Mouse (Mus musculus): ENCODE measurements at regions not wholly inside any gene's neighbourhood (a gene's known extent, or its start where the extent isn't known, plus 50 kb on each side); places are given as distances from the start of the nearest gene placed in this dataset.
A peak's percentile ranks its signal among the peaks of the same experiment; 100 is the strongest.

- intact Hi-C loops (cut with DNase I): no loop called here
- DNase-seq: no peak
These were observed 2970.4 kb upstream of the 5930422O12Rik start for GRCm38 (mm10) chr8:30458136-30458535.

DNA sequence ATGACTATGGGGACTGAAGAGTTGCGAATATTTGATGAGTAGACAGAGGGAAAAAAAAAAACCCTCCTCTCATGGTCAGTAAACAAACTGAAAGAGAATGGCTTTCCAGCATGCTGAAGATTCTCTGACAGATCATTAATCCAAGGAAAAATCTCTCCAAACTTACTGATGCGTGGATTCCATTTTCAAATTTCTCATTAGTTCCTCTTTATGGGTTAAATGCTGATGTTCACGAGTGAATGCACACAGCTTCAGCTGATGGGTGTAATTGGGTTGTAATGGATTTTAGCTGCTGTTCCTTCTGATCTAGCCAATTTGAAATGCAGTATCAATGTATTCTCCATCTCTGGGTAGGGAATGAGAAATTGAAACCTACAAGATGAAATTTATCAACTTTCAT, 2945.6 kb upstream of the 5930422O12Rik start:
- intact Hi-C loops (cut with DNase I): no loop called here
- no peak for DNase-seq

DNA sequence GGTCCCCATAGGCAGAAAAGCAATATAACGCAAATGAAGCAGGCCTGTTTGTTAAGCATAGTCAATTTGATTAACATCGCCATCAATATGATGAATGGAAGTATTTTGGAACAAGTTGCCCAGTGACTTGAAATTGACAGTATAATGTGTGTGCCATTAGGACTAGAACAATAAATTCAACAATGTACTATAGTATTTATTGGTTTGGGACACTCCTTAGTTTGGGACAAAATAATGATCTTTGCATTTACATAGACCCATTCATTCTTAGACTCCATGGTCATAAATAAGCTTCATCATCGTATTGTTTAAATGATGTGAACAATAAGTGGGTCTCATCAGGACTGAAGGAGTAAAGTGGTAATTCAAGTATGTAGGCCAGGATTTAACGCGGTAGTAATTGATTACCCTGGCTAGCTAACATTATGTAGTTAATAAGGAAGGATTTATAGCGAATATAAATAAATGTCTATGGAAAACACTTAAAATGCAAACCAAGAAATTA, 2933.6 kb upstream of the 5930422O12Rik start:
- intact Hi-C loops (cut with DNase I): no loop called here
- DNase-seq: no peak

GRCm38 (mm10) chr8:30502164-30502563, 2926.3 kb upstream of the 5930422O12Rik start:
- DNase-seq: no peak
- intact Hi-C loops (cut with DNase I): no loop called here

- no peak for DNase-seq
These were observed 2917.2 kb upstream of the 5930422O12Rik start for GRCm38 (mm10) chr8:30511358-30511757.

DNA sequence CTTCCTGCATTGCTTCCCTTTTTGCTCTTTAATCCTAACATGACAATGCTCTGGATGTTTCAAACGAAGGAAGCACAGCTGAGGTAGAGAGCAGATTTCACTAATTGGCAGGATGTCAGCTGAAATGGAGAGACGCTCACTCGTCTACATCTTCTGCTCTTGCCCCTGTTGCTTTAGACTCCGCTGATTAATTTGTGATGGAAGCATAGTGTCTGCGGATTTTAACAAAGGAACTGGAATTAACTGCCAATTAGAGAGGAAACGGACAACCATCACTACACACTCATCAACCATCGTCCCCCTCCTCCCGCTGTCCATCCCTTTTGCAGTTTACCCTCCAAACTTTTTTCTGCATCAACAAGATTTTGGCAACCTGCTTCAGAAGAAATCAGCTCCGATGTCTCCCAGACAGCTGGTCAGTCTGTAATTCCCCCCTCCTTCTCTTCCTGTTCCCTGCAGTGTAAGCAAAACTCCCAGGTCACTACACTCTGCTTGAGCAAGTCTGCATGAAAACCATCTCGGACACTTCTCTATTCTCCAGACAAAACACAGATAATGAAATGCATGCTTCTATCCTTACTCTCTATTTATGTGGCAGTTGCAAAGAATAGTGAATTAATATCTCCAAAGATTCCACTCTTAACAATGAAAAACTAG, 2905.6 kb upstream of the 5930422O12Rik start:
- no peak for DNase-seq
- intact Hi-C loops (cut with DNase I): no loop called here

More at GRCm38 (mm10) chr8:30511358-30511757, 2917.2 kb upstream of the 5930422O12Rik start:
- intact Hi-C loops (cut with DNase I): no loop called here

DNA sequence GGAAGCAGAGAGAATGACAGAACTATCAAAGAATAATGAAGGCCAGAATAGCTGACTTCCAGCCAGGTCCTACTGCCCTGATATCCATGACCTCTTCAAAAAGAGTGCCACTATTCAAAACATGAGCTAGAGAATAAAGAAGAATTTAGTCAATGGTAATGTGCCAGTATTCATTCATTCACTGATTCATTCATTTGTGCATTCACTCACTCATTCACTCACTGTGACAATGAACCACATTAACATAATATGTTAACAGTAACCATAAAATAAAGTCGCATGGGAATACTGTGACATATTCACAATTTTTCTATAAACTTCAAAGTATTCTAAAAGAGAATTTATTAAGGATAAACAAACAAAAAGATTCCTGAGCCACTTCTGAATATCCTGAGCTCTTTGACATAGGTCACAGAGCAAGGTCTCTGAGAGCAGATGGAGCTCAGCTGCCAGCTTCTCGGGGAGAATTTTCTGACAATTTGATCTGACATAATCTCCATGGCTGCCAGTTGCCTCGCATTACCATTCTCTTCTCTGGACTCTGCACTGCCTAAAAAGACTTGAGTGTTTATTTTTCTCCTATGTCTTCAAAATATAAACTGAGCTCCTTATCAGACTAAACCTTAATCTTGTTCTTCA, 2895.5 kb upstream of the 5930422O12Rik start:
- DNase-seq: no peak
- intact Hi-C loops (cut with DNase I): no loop called here

DNA sequence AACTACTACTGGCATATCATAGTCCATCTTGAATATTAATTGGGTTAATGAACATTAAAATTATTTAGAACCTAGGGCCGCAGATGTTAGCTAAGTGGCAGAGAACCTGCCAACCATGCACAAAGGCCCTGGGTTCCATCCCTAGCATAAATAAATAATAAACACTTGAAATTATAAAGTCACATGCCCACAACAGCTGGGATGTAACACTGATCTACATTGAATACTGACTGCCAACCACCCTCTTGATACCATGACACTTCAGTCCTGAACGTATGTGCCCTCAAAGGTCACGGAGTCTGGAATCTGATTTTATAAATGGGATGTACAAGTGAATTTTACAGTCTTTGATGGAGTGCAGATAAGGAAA, 2895.0 kb upstream of the 5930422O12Rik start:
- intact Hi-C loops (cut with DNase I): no loop called here
- DNase-seq: no peak

GRCm38 (mm10) chr8:30535450-30535849, 2893.1 kb upstream of the 5930422O12Rik start:
- no peak for DNase-seq
- intact Hi-C loops (cut with DNase I): no loop called here

- intact Hi-C loops (cut with DNase I): no loop called here
- DNase-seq: no peak
These were observed 2886.3 kb upstream of the 5930422O12Rik start for GRCm38 (mm10) chr8:30542196-30542595.

DNA sequence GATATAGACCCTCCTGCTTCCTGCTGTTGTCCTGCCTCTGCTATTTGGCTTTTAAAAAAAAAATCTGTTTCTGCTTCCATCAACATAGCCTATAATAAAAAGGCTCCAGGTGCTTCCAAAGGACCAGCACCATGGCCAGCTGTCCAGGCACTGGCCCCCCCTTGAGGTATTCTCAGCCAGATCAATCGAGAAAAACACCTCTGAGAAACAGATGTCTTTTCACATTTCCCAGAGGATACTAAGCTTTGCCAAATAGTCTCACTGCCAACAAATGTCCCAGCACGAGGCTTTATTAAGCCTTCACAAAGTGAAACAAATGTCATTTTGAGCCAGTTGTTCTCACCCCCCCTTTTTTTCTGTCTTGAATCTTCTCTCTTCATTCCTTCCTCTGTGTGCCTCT, 2880.7 kb upstream of the 5930422O12Rik start:
- DNase-seq: peak in 1 of 2 experiments; percentile 2
- intact Hi-C loops (cut with DNase I): no loop called here

- no peak for DNase-seq
- intact Hi-C loops (cut with DNase I): no loop called here
These were observed 2877.5 kb upstream of the 5930422O12Rik start for GRCm38 (mm10) chr8:30551051-30551450.

- no peak for DNase-seq
- intact Hi-C loops (cut with DNase I): no loop called here
These were observed 2871.1 kb upstream of the 5930422O12Rik start for GRCm38 (mm10) chr8:30557429-30557828.

- DNase-seq: no peak
- intact Hi-C loops (cut with DNase I): no loop called here
These were observed 2866.9 kb upstream of the 5930422O12Rik start for GRCm38 (mm10) chr8:30561323-30562207.

DNA sequence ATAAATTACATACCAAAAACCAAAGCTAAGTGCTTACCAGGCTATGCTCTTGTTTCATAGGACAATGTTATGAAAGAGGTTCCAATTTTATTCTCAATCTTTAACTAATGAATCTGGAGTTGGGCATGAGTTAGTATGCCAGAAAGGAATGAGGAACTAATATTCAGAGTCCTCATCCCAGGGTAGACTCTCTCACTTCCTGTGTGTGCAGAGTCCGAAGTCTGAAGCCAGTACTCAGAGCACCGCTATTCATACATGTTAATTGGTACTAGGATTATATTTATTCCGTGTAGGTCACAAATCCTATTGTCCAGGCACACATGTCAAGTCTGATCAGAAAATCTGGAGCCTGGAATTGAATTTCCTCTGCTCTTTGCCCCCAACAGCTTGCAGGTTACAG, 2858.7 kb upstream of the 5930422O12Rik start:
- DNase-seq: no peak
- intact Hi-C loops (cut with DNase I): no loop called here

DNA sequence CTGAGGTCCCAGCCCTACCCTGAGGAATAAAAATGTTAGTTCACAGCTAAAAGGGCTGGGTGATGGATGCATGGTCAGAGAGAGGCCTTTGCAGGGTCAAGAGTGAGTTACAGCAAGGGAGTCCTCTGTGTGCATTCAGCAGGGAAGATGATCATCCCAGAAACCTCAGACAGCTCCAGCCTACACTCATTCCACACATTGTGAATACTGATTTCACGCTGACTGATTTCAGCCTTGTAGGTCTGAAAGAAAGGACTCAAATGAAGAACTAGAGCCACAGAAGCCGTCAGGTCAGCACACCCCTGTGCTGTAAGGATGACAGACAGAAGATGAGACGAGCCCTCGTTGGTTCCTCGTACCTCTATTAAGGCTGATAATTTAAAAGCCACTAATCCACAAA, 2858.0 kb upstream of the 5930422O12Rik start:
- intact Hi-C loops (cut with DNase I): no loop called here
- no peak for DNase-seq

DNA sequence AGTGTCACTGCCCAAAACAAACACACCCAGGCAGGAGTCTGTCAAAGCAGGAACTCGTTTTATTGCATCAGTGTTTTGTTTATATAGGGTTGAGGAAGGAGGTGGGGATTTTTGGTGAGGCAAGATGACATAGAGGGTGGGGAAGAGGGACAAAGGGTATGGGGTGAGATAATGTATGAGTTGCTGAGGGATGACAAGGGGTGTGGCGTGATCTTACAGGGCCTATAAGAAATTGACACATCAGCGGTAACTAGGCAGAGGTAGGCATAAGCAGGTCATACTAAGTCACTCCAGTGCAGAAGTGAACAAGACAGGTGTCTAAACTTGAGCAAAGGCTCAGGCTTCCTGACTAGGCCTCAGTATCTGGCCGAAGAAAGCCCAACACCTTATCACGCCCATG, 2841.0 kb upstream of the 5930422O12Rik start:
- intact Hi-C loops (cut with DNase I): no loop called here
- DNase-seq: no peak

- intact Hi-C loops (cut with DNase I): no loop called here
- DNase-seq: no peak
These were observed 2826.1 kb upstream of the 5930422O12Rik start for GRCm38 (mm10) chr8:30602421-30602820.

DNA sequence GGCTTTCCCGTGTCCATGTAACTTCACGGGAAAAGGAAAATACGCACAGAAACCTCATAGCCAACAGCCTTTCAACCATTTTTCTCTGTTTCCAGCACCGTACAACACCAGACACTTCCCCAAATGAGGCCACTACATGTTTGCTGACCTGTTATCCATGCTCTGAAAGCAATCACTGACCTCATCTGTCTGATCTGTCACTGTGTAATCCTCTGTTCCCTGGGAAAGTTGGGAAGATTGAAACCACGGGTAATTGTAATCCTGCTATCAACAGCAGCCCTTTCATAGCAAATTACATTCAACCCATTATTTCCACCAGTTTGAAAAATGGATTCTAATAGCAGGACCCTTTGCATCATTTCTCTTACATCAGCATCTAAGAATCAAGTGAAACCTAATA, 2798.2 kb upstream of the 5930422O12Rik start:
- intact Hi-C loops (cut with DNase I): no loop called here
- DNase-seq: no peak

GRCm38 (mm10) chr8:30636791-30637190, 2791.7 kb upstream of the 5930422O12Rik start:
- intact Hi-C loops (cut with DNase I): no loop called here
- no peak for DNase-seq

DNA sequence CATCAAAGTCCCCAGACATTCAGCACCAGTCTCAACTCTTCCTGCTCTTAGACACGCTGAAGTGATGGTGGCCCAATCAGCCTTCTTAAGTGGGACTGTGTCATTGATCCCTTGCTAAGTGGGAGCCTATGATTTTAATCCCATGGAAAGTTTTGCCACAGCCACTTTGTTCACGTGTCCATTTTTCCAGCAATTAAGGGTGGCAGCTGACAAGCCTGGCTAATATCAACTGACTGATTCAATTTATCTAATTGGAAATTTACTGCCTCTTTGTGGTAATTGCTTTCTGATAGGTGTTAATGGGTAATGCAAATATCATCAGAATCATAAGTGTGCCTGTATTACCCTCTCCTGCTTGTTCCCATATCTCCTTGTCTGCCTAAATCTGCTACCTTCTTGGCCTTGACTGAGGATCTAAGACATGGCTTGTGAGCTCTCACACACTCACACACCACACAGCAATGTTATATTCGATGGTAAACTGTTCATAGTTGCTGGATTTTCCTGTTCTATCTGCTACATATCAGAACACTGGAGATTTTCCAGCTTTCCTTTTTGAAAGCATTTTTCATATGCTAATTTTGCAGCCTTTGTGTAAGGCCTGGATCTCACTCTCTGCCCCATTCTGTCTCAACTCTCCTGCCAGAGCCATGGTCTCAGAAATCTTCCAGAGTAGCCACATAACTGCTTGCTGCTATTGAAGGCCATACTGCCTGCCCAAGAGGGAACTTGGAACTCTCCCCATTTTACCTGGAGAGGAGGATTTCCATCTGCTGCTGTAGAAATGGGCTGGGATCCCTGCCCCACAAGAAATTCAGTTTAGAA, 2785.4 kb upstream of the 5930422O12Rik start:
- no peak for DNase-seq
- intact Hi-C loops (cut with DNase I): no loop called here

Data from heart, postnatal 10 days (tissue).